ENCODE assay signal across 8 mouse cellular contexts in genomic region chr3:55787487-55788213, GRCm38 (mm10). TPM values are rescaled to one million over a fixed set of nuclear protein-coding genes. Genes with fewer than 3 reads are reported as not detected.
DNase-seq lines count a peak whose midpoint lies in the region; ATAC-seq and TF ChIP-seq lines count a peak whose summit lies in the region.

No protein-coding gene starts in this region.

- H3K4me1 ChIP-seq in forebrain, embryonic 11.5 days (replicated peaks; ENCODE audit: control insufficient read depth, insufficient read depth, low read length): peaks cover 20% of the 10 kb centered on the region
- no peaks in the 10 kb centered on the region for H3K4me1 ChIP-seq in heart, postnatal 0 days (ENCODE audit: control insufficient read depth, insufficient read depth)
- 0 out of 2 replicates have a peak, but pooled peaks cover 4% of the 10 kb centered on the region for H3K4me1 ChIP-seq in stomach, embryonic 14.5 days (ENCODE audit: control insufficient read depth, insufficient read depth, low read length)
- H3K4me1 ChIP-seq in thymus, adult 2 months (replicated peaks; ENCODE audit: control insufficient read depth, insufficient read depth, low read length): peaks cover 7% of the 10 kb centered on the region; the same call in 1 of the 2 replicates

- H3K4me2 ChIP-seq in forebrain, embryonic 11.5 days (ENCODE audit: low read depth, low read length, severe bottlenecking): peak overlapping the region; percentile 72
- peak overlapping the region; percentile 64 for H3K4me2 ChIP-seq in heart, postnatal 0 days (ENCODE audit: low read depth, low read length)
- H3K4me2 ChIP-seq in stomach, embryonic 14.5 days (replicated peaks; ENCODE audit: low read depth, low read length): peak overlapping the region; percentile 66

- no peak for TF ChIP-seq EP300 in heart, postnatal 0 days (IDR thresholded peaks at IDR 0.05; ENCODE audit: low read depth)

- WGBS in forebrain, embryonic 11.5 days: under 1% methylated on average over 54 of the region's 54 CpGs
- WGBS in heart, postnatal 0 days: 6% methylated on average over 51 of the region's 54 CpGs
- WGBS in stomach, embryonic 14.5 days: 1% methylated on average over 54 of the region's 54 CpGs
- 2% methylated on average over 52 of the region's 54 CpGs for WGBS in thymus, adult 2 months

- peak; percentile 38 for DNase-seq in ES-CJ7 (ENCODE audit: low read depth, low spot score)
- peak; percentile 65 for DNase-seq in brain, adult 2 months (ENCODE audit: low read depth, low spot score)
- DNase-seq in forebrain, embryonic 11.5 days (ENCODE audit: low spot score): peak; percentile 77
- DNase-seq in heart, postnatal 0 days (ENCODE audit: low spot score): no peak
- peak; percentile 55 for DNase-seq in kidney, postnatal 14 days
- no peak for DNase-seq in thymus, adult 2 months

- no peak for TF ChIP-seq POLR2A in thymus, adult 2 months (IDR thresholded peaks at IDR 0.05; ENCODE audit: control insufficient read depth, extremely low read depth, insufficient read depth, low read length, poor library complexity)

- no peaks in the 10 kb centered on the region for H3K36me3 ChIP-seq in forebrain, embryonic 11.5 days (ENCODE audit: control insufficient read depth, insufficient read depth, low read length)
- H3K36me3 ChIP-seq in heart, postnatal 0 days (replicated peaks; ENCODE audit: control insufficient read depth, insufficient read depth, low read length): no peaks in the 10 kb centered on the region; the same call in 1 of the 2 replicates
- H3K36me3 ChIP-seq in stomach, embryonic 14.5 days (ENCODE audit: control insufficient read depth, insufficient read depth, low read length): no peaks in the 10 kb centered on the region
- H3K36me3 ChIP-seq in thymus, adult 2 months (ENCODE audit: control insufficient read depth, insufficient read depth, low read length): no peaks in the 10 kb centered on the region

- no peaks in the 10 kb centered on the region for H3K9me3 ChIP-seq in forebrain, embryonic 11.5 days (ENCODE audit: control insufficient read depth, low read length)
- H3K9me3 ChIP-seq in heart, postnatal 0 days (replicated peaks; ENCODE audit: control insufficient read depth, low read length): no peaks in the 10 kb centered on the region; the same call in 1 of the 2 replicates
- no peaks in the 10 kb centered on the region for H3K9me3 ChIP-seq in stomach, embryonic 14.5 days (ENCODE audit: control insufficient read depth, low read depth, low read length)

- peak overlapping the region; percentile 6; the same call in 1 of the 2 replicates for H3K9ac ChIP-seq in forebrain, embryonic 11.5 days (ENCODE audit: low read length)
- peak overlapping the region; percentile 64 for H3K9ac ChIP-seq in heart, postnatal 0 days (replicated peaks; ENCODE audit: low read depth, low read length)
- H3K9ac ChIP-seq in stomach, embryonic 14.5 days (replicated peaks; ENCODE audit: low read depth, low read length): peak overlapping the region; percentile 36; the same call in 1 of the 2 replicates

- 0 out of 2 replicates have a peak overlapping the region, but pooled peaks have one; percentile 8 for H3K27ac ChIP-seq in forebrain, embryonic 11.5 days (ENCODE audit: low read depth, low read length)
- H3K27ac ChIP-seq in heart, postnatal 0 days (ENCODE audit: low read depth): peak overlapping the region; percentile 60
- peak overlapping the region; percentile 67; the same call in 1 of the 2 replicates for H3K27ac ChIP-seq in stomach, embryonic 14.5 days (ENCODE audit: low read length)
- no peak overlapping the region for H3K27ac ChIP-seq in thymus, adult 2 months (ENCODE audit: control insufficient read depth, insufficient read depth, low read length)

- peak; percentile 69 for ATAC-seq in forebrain, embryonic 11.5 days (replicated peaks; ENCODE audit: low FRiP score)
- peak; percentile 56 for ATAC-seq in heart, postnatal 0 days (ENCODE audit: insufficient read depth, low read depth)
- peak; percentile 17; the same call in 1 of the 2 replicates for ATAC-seq in megakaryocyte, adult 5-6 weeks (ENCODE audit: poor library complexity, severe bottlenecking)
- peak; percentile 54; the same call in 1 of the 2 replicates for ATAC-seq in stomach, embryonic 14.5 days (ENCODE audit: insufficient number of reproducible peaks, insufficient read depth, low FRiP score, low read depth)

- peak overlapping the region; percentile 30 for H3K4me3 ChIP-seq in forebrain, embryonic 11.5 days (ENCODE audit: low read depth, low read length)
- peak overlapping the region; percentile 52 for H3K4me3 ChIP-seq in heart, postnatal 0 days (ENCODE audit: low read depth, low read length)
- peak overlapping the region; percentile 37 for H3K4me3 ChIP-seq in stomach, embryonic 14.5 days (ENCODE audit: low read depth, low read length)
- H3K4me3 ChIP-seq in thymus, adult 2 months (ENCODE audit: control insufficient read depth, insufficient read depth, low read length): no peak overlapping the region

- peaks cover 43% of the 10 kb centered on the region for H3K27me3 ChIP-seq in forebrain, embryonic 11.5 days (ENCODE audit: control insufficient read depth, insufficient read depth, low read length)
- H3K27me3 ChIP-seq in heart, postnatal 0 days (ENCODE audit: control insufficient read depth, insufficient read depth, low read length): peaks cover 38% of the 10 kb centered on the region
- peaks cover 19% of the 10 kb centered on the region for H3K27me3 ChIP-seq in stomach, embryonic 14.5 days (ENCODE audit: control insufficient read depth, insufficient read depth, low read length)
- H3K27me3 ChIP-seq in thymus, adult 2 months (ENCODE audit: control insufficient read depth, insufficient read depth, low read length): peaks cover 20% of the 10 kb centered on the region

- TF ChIP-seq CTCF in heart, postnatal 0 days (IDR thresholded peaks at IDR 0.05; ENCODE audit: low read depth): no peak
- no peak for TF ChIP-seq CTCF in thymus, adult 2 months (IDR thresholded peaks at IDR 0.05; ENCODE audit: borderline replicate concordance, control insufficient read depth, extremely low read depth, insufficient read depth, low read length, poor library complexity)

RNA-seq across cellular contexts. Expression of gene Mab21l1, which starts 5.3 kb away (rescaled TPM):
- 16.6 and 20.5 TPM in 2 replicates for polyA plus RNA-seq in forebrain, embryonic 11.5 days (2014; fragmentation: Nextera tagmentation; extraction: Ambion mirVana)
- total RNA-seq in heart, postnatal 0 days (2014; rRNA removed; ENCODE audit: low replicate concordance): not detected in 2 replicates
- 0.27 and 0.33 TPM in 2 replicates for polyA plus RNA-seq in heart, postnatal 0 days (2015; fragmentation: Nextera tagmentation; extraction: Ambion mirVana)
- total RNA-seq in megakaryocyte, adult 5-6 weeks (2015): not detected in 2 replicates
- not detected in 2 replicates for total RNA-seq in megakaryocyte, adult 5-6 weeks (2017)
- polyA plus RNA-seq in stomach, embryonic 14.5 days (2014; fragmentation: Nextera tagmentation; extraction: Ambion mirVana): 14.8 and 16.5 TPM in 2 replicates
- polyA plus RNA-seq in thymus, adult 2 months (2012; rRNA removed): 0.06 TPM in 1 of 2 replicates, not detected in the other

Comparison
In these comparisons a context has a peak if more than half of its experiments do, and no peak if none do; other contexts are left out.
1. DNase-seq: peak in ES-CJ7 (single experiment), brain, adult 2 months (single experiment), forebrain, embryonic 11.5 days (single experiment) and kidney, postnatal 14 days (single experiment); none in heart, postnatal 0 days (single experiment) and thymus, adult 2 months (single experiment).
2. ATAC-seq: peak in every context shown above with its lines; median percentile 69 in forebrain, embryonic 11.5 days; 56 in heart, postnatal 0 days; 54 in stomach, embryonic 14.5 days; 17 in megakaryocyte, adult 5-6 weeks.
3. H3K9ac ChIP-seq: peak in every context shown above with its lines; median percentile 64 in heart, postnatal 0 days; 36 in stomach, embryonic 14.5 days; 6 in forebrain, embryonic 11.5 days.
4. RNA of gene Mab21l1, which starts 5.3 kb away (polyA plus RNA-seq): 16.6 to 20.5 TPM in forebrain, embryonic 11.5 days and 14.8 to 16.5 TPM in stomach, embryonic 14.5 days; 0.27 to 0.33 TPM in heart, postnatal 0 days and 0.06 TPM in thymus, adult 2 months; every median in the first group is over 10 times any median in the second.
5. Peak in every context shown above with its lines, with median percentiles within 50 percentile points of each other: H3K4me2 ChIP-seq.